Mouse (Mus musculus) regulatory T cell (primary cell): ENCODE results near the gene Gabrr1.

Source experiments
- in situ Hi-C: fragments of 300-600 bp; cut with MboI, MseI; formaldehyde crosslinking; loops from one replicate; pipeline ENCODE4 v1.15.1; 2025; ENCODE audit warnings: high pct_unique_total_duplicates

Gene Gabrr1

GRCm38 (mm10) chr4:33207551-33207950 is 75.2 kb downstream of the Gabrr1 start:
- in situ Hi-C loops = no loop called here

GRCm38 (mm10) chr4:33208881-33209841 is 76.8 kb downstream of the Gabrr1 start, which contains the start of gene Srsf12:
TSS of gene Srsf12 (plus strand) at chr4:33208991.
- in situ Hi-C loops = no loop called here
